Mouse (Mus musculus) layer of hippocampus, postnatal 14 days (tissue): ENCODE results near the gene Fmod. TPM values are rescaled to one million over a fixed set of nuclear protein-coding genes. Genes with fewer than 3 reads are reported as not detected.

Experiments used
- DNase-seq, 2 experiments: peaks; one replicate each; pipeline ENCODE4 v3.0.0; 2021 to 2022; ENCODE audit warnings: low spot score in 2 of 2, mixed read lengths in 1 of 2
- total RNA-seq, 2 experiments: library from RNA; stranded (reverse); gene quantifications; 2 replicates each; pipeline ENCODE4 v1.2.3; 2021

The Fmod gene
- total RNA-seq, 2 experiments from 2014 or later = 3.3 to 4.5 TPM

DNA sequence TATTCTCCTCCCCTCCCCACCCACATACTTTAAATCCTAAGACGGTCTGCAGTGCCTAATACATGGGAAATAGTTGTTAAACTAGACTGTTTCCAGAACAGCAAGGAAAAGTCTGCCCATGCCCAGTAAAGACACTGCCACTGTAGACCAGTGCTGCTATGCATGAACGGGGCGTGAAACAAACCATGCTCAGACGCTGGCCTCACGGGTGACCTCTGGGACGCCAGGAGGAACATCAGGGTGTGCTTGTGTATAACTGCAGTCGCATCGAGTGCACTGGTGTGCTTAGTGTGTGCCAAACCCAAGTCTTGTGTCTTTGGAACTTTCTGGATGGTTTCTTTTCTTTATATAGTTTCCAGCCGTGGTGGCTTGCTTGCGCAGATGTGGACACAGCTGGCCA, 37.6 kb downstream of the Fmod start:
- DNase-seq = no peak

DNA sequence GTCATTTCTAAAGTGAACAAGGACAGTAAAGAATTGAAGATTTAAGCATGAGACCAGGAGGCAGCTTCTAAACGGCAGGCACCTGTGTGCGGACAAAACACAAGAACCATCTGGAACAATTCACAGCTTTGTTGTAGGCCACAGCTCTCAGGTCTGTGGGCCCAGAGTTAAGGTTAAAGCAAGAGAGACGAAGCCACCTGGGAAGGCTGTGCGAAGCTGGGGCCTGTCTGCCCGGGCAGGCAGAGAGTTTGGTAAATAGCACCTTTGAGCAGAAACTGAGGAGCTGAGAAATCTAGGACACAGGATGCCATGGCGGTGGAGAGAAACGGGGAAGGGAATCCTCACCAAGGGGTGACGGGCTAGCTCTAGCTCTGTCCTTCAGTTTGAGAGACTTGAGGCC, 38.5 kb downstream of the Fmod start:
- no peak for DNase-seq

DNA sequence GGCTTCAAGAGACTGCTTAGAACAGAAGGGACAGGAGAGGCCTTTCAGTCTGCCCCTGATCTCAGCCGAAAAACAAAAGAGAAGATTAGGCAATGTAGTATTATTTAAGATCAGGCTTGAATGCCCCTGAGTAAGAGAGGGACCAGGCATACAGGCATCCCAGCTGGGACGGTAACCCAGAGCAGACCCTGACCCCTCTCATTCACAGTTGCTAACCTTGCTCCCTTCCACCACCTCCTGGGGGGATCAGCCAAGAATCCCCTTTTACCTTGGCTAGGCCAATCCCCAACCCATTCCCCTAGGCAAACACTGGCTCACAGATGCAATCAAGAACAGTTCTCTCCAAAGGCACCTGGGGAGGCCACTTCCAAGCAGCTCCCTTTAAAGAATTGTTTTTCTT, 39.7 kb downstream of the Fmod start:
- DNase-seq = no peak

DNA sequence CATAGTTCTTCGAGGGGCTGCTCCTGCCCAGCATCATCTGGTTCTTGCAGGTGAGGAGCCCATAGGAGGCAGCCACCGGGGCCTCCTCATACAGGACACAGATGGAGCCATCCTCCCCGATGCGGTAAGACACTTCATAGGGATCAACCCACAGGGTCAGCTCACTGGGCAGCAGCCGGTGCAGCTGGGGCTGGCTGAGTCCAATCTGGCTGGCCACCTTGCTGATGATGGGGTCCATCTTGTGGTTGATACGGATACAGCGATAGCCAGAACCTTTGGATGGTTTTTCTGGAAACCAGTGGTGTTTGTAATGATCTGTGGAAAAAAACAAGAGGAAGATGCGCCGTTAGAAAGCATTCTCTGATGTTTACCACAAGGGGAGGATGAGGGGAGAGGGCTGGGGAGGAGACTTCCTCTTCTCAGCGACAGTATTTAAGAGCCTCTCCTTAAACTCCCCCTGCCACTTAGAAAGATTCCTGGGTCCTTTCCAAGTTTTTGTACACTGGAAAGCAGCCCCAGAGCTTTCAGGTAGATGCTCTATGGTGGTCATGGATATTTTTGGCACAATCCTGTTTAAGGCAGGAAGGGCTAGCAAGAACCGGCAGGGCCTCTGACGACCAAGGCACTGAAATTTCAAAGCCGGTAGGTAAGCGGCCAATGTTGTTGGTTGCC, 40.5 kb downstream of the Fmod start:
- peak; percentile 32 to 48 for DNase-seq

DNA sequence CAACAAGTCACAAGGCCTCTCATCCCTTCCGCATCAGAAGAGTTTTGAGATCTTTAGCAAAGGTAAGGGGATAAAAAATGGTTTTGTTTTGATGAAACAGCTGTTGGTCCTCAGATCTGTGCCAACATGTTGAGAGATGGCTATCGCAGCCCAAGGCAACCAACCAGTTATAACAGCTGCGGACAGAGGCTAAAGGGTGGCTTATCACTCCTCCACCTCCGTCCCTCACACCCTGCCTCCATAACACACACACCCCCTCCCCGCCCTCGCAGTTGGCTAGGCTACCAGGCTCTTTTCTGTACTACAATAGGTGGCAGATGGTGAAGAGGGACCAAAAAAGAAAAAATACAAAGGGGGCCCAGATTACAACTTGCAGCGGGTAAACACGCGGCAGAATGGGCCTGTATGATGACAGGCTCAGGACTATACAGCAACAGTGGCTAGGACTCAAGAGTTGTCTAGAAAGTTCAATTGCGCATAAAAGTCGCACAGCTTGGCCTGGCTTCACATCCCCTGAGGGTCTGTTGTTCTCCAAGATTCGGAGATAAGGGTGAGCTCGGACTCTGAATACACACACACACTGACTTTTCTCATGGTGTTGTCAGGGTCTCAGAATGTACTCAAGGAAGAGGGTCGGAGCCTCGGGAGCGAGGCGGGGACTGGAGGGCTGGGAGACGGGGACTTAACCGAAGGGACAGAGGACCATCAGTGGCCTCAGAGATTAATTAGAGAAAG, 41.2 kb downstream of the Fmod start:
- DNase-seq = peak; percentile 26 to 63

DNA sequence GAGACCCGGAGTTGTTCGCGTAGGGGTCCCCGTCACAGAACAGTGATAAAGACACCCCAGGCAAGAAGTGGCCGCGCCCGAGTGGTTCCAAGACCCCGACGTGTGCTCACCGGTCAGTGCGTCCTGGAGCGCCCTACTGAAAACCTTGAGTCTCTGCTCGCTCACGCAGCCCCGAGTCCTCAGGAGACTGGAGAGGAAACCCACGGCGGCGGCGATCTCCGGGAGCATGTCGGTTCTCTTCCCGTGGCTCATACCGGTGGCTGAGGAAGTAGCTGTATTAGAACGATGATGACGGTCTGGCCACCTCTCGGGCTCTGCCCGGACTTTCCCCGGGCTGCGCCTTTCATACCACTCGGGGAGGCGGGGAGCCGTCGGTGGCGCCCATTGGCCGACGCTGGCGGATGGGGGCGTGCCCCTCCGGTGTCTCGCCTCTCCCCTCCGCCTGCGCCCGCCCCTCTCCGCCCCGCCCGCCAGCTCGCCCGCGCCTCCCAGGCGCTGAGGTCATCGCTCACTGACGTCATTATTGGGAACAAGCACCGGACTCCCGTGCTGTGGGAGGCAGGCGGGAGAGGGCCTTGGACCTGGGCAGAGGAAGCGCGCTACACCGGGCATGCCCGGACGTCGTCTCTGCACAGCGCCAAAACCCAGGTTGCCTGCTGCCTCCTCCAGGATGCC, 41.9 kb downstream of the Fmod start, which contains the start of gene Btg2:
Gene Btg2, minus strand, starts transcription at position 319 of the 675 bp plus-strand sequence.
- peak; percentile 90 to 97 for DNase-seq

DNA sequence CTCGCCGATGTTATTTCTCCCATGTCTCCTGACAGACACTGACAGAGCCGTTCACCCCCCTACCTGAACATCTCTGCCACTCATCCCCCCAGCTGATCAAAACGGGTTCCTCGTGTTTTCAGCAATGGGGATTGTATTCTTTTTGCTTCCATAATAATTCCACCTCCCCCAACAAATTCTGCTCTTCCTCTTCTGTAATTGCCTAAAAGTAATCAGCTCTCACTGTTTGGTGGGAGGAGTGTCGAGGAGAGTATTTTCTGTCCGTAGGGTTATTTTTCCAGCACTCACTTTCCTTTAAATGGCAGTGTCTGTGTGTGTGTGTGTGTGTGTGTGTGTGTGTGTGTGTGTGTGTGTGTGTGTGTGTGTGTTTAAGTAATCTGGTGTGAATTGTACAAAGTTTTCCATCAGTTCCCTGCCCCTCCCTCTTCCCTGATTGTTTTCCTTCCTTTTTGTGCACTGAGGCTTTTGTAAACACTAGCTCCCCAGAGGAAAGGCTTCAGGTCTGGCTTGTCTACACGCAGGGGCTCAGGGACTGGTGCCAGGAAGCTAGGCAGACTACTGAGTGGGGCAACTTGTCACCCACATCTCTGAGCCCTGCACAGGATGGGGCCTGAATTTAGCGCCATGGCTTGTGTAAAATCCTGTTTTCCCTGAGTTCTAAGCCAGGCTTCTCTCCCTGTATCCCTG, 42.6 kb downstream of the Fmod start:
- peak in 1 of 2 experiments; percentile 48 for DNase-seq

DNA sequence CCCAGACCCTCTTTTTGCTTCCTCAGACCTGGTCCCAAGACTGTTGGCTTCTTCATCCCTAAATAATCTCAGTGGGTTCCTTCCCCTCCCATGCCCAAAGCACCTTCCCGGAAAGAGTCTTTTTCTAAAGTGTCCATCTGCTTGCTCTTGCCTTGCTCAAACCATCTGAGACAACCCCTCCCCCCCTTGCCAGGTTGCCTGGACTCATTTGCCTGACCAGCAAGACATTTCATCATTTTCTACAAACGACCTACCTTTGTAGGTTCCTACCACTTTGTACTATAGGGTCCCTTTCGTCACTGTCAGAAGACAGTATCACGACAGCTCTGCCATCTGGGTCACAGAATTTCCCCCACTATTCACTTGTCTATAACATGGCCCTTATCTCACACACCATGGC, 43.4 kb downstream of the Fmod start:
- no peak for DNase-seq

DNA sequence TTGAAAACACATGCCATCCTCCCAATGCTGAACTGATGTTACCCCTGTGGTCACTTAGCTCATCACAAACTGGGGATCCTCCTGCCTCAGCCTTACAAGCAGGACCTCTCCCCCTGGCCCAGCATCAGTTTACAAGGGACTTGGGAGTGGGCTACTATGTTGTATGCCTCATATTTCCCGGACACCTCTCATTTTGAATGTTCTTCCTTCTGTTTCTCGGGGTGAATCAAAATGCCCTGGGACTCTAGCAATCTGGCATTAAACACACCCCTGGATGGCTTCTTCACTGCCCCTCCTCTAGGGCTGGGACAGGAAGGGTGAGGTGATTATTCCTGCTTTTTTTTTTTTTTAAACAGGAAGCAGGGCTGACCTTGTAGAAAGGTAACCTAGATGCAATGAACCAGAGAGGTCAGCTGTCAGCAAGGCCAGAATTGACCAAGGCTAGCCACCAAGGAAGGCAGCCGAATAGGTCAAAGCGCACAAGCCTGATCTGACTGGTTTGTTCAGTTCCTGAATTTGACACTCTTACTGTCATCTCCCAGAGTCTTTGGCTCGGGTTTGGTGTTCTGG, 43.9 kb downstream of the Fmod start:
- DNase-seq = no peak

DNA sequence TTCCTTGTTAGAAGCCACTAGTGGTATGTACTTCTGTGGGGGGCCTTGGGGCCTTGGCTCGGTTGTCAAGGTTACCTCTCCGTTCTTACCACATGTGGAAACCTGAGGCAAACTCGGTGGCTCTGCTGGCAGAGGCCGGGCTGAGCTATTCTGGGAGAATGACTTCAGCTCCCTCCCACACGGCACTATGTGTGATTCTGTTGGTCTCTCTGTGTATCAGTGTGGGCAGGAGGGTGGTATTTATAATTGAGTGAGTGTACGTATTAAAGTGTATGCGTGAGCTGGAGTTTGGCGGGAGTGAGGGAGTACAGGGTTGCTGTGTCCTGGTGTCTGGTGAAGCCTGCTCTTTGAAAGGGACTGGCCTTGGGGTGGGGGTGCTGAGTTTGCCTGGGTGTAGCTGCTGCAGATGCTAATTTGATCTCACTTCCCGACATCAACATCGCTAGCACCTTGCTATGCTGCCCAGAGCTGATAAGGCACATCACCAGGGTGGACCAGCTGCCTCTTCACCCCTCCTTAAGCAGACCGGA, 46.0 kb downstream of the Fmod start:
- DNase-seq = peak; percentile 64 to 71

DNA sequence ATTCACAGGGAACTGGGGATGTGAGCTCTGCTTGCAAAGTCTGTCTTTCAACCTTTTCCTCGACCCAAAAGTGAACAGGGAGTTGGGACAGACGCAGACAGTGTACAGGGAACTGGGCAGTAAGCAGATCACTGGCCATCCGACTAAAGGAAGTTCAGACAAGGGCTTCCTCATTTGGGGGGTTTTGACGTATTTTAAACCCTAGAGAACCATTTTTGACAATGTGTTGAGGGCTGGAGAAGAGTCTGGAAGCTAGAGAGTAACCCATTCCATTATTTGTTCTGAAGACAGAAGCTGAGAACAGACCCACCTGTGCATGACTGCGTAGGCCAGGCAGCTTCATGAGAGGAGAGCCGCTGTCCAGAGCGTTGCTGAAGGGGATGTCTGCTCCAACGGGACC, 46.6 kb downstream of the Fmod start:
- DNase-seq = no peak

DNA sequence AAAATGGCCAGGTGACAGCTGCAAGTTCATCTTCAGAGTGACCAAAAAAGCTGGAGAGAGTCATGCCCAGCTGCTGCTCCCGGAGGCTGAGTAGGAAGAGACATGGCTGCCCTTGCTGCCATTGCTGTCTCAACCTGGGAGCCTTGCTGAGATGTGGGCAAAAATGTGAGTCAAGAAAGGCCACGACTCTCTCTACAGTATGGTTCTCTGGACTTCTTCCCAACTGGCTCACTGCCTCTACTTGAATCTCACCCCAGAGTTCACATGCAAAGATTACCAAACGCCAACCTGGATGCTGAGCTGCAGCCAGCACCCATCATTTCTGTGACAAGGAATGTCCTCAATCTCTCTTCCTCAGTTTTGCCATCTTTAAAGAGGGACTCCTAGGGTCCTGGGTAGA, 47.1 kb downstream of the Fmod start:
- DNase-seq = no peak

DNA sequence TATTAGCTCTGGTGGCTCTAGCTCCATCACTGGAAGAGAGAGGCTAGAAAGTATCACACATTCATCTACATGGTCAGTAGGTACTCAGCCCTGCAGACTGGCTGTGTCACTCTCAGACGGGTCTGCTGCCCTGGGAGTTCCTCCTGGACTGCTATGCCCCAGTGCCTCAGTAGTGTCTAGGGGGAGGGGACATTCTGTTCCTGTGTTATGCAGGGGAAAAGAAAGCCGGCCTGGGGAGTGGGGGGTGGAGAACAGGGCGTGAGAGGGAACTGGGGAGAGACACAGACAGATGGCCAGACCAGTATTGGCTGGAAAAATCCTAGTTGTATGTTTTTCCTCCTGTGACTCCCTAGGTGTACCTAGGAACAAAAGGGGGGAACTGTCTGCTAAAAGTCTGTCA, 49.0 kb downstream of the Fmod start:
- DNase-seq = no peak

DNA sequence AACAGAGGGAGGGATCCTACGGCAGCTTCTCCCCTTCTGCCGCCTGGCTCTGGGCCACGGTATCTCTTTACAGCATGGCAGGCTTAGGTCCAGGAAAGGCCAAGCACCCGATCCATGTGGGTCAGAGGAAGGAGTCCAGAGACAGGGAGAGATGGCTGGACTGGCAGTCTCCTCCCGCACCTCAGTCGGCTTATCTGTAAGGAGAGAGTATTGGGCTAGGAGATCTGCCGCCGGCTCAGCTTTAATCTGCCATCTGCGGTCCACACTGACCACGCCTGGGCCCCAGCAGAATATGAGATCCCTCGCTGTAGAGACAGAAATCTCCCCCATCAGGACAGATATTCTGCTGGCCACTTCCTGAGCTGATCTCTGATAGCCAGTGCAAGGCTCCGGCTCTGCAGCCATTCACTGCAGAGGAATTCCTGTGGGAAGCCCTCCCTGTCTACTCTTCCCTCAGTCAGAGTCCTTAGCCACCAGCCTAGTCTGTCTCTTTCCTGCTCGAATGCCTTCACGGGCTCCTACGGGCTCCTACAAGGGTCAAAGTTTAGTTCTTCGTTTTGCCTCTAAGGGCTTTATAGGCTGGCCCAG, 49.9 kb downstream of the Fmod start:
- DNase-seq = no peak

DNA sequence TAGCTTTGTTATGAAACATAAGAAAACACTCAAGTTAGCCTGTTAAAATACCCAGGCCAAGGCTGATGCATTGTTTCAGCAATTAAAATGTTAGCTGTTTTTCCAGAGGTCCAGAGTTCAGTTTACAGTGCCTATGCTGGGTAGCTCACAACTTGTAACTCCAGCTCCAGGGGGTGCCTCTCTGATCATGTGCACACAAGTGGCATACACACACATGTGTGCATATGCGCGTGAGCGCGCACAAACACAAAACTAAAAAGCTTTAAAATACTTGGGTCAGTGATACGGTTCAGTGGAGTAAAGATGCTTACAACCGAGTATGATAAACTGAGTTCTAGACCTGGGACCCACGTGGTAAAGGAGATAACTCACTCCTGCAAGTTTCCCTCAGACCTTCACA, 52.0 kb downstream of the Fmod start:
- DNase-seq = no peak

DNA sequence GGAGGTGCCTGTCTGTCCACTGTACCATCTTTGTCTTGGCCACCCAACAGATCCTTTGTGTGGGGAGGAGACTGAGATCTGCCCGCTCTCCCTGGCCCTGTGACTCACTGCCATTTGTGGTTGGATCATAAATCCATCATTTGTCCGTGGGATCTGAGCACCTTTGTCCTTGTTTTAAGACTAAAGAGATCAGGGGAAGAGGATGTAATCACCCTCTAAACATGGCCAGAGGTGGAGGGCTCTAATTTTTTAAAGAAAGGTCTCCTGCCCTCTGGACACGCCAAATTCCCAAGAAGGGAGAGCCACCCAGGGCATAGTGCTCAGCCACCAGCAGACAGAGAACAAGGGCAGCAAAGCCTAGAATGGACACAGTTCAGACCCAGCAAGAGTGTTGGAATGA, 54.8 kb downstream of the Fmod start:
- no peak for DNase-seq

DNA sequence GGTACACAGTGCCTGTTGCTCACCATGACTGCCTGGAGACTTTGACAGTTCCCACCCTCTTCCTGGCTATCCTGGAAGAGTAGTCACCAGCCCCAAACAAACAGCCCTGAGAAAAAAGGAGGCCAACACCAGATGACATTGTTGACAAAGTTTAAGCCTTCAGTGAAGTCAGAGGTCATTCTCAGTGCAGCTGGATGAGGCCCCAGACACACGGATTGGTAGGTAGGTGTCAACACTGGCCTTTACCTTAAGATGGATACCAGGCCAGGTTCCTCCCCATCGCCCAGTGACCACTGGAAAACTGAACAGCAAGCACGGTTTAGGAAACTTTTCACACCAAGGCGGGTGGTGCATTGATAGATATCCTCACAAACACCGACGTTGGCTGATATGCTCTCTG, 55.3 kb downstream of the Fmod start:
- no peak for DNase-seq

DNA sequence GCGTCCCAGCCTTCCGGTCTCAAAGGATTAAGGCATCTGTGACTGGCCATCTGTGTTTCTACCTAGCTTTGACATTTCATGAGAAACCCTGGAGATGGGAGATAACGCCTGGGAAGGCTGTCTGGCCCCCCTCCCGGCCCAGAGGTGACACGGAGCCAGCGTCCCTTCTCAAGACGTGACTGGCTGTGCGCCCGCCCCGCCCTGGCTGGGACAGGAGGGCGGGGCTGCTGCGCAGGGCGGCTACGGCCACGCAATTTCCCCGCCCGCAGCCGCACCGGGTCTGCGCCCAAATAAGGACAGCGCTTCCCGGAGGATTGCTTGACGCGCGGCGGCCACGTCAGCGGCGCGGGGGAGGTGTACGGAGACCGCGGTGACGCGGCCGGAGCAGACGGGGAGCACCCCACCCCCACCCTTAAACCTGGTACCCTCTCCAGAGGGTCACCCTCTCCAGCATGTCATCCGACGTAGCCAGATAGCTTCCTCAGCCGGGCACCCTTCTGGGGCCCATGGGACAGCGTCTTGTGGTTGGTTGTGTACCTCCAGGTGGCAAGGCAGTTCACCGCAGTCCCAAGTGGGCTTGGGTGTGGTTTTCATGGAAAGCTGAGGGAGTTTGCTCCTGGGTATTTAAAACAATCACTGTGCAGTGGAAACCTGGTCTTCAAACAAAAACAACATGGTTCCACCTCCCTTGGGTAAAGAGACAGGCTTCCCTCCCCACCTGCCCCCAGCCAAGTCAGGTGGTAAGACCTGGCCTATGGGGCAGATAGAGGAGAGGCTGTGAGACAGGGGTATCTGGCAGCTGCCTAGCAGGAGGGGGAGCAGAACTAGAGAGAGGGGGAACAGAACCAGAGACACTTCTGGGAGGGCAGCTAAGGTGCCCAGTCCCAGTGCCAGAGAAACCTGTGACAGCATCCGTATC, 56.1 kb downstream of the Fmod start:
- peak; percentile 77 to 85 for DNase-seq

DNA sequence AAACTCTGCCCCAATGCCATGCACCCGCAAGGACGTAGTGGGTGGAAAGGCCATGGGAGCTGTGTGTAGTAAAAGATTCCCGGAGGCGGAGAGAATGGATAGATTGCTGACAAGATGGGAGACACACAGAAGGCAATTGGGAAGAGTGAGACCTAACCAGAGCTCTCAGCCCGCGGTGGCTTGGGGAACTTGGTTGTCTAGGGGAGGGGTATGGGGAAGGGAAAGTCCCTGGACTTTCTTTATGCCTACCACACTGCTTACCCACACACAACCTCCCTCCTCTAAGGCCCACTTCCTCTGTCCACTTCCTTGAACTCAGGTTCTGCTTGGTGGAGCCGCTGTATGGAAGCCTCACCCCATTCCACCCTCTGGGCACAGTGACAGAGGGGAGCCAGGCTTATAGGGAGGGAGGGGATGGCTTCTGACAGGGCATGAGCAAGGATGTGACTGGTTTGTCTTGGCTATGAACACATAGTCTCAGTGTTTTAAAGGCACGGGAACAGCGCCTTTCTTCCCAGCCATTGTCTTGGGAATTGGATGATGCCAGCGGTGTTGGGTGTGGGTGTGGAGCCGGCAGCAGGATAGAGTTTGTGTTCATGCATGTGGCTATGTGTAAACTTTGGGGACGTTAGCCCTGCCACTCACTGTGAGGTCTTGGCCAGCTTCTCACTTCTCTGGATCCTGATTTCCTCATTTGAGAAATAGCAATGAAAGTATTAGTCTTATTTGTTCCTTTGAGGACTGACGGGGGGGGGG, 56.9 kb downstream of the Fmod start:
- no peak for DNase-seq
